Mouse (Mus musculus): Measurements from ENCODE around the gene Klhl8.
A peak's percentile ranks its signal among the peaks of the same experiment; 100 is the strongest.

The Klhl8 gene

GRCm38 (mm10) chr5:103914335-103915226 lies 3.5 kb upstream of the Klhl8 start:
- DNase-seq: no peak

DNA sequence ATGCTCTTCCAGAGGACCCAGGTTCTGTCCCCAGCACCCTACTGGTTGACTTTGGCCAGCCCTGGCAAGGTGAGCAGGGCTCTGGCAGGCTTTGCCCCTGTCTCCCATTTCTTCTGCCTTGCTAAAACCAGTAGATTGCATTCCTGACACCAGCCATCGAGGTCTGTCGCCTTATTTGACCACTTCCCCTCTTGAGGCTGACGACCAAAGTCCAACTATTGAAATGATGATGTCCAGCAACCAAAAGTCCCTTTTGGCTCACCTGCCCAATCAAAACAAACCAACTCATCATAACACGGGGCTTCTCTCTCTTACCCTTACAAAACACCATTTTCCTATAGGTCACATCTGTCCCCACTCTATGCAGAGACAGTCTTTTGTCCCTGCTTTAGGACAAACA lies 2.1 kb upstream of the Klhl8 start:
- no peak for DNase-seq

DNA sequence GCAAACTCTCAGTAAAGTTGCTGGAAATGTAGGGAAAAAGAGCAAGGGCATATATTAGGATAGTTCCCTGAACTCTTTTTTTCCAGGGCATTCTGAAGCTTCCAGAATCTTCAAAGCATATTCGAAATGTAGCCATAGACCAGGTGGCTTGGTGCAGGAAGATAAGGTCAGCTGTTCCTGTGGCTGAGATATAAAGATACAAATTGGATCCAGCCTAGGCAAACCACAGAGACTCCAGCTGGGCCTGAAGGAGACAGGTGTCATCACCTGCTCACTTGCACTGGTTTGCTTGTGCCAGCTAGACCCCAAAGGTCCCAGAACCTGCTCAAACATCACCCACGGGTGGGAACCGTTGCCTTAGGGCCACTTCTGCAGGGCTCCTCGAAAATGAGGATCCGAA lies 496 bp upstream of the Klhl8 start:
- DNase-seq: no peak

- no peak for DNase-seq
Observed at GRCm38 (mm10) chr5:103910156-103910555, 903 bp downstream of the Klhl8 start.

DNA sequence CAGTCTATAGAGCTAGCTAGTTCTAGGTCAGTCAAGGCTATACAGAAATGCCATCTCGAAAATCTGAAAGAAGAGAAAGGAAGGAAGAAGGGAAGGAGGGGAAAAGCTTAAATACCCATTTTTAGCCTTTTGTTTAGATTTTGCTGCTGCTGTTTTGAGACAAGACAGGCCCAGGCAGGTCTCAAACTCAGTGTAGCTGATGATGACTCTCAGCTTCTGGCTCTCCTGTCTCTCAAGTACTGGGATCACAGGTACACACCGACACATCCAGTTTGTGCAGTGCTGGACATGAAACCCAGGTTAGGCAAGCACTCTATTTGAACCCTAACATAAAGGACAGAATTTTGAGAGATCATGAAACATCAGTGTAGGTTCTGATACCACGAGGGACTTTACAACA lies 1.6 kb downstream of the Klhl8 start:
- DNase-seq: no peak

GRCm38 (mm10) chr5:103908851-103909250 lies 2.2 kb downstream of the Klhl8 start:
- no peak for DNase-seq

- DNase-seq: no peak
Observed at GRCm38 (mm10) chr5:103907844-103908243, 3.2 kb downstream of the Klhl8 start.

GRCm38 (mm10) chr5:103906173-103906572 lies 4.9 kb downstream of the Klhl8 start:
- DNase-seq: no peak

DNA sequence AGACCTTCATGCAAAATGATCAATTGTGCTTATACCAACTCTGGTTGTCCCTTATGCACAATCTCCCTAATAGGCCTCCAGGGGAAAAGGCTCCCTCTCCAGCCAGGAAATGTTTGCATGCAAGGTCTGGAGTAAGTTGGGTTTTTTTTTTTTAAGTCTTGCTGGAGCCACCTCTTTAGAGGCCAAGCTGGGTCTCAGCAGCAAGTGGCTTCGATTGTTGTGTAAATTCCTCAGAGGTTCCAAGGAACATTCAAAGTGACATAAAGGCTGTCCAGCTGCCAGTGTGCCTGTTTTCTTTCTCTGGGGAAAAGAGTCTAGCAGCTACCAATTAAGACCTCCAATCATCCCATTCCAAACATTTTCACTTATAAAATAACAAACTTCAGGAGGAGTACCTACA lies 12.7 kb downstream of the Klhl8 start:
- no peak for DNase-seq

DNA sequence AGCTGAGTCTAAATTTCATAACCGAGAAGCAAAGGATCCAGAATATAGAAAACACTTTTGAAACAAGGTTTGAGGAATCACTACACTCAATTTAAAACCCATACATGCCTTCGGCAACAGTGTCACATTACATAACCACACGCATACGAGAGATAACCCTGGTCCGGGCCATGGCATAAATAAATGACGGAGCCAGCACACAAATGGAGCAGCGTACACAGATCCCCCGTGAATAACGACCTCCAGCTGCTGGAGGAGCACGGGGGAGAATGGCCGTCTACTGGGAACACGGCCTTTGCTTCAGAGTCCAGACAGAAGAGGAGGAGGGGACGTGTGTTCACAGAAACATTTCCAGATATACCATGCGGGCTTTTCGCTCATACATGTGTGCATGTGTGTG lies 21.3 kb downstream of the Klhl8 start:
- DNase-seq: no peak

GRCm38 (mm10) chr5:103863759-103864158 lies 47.3 kb downstream of the Klhl8 start:
- DNase-seq: no peak

GRCm38 (mm10) chr5:103860622-103861021 lies 50.4 kb downstream of the Klhl8 start:
- DNase-seq: no peak

DNA sequence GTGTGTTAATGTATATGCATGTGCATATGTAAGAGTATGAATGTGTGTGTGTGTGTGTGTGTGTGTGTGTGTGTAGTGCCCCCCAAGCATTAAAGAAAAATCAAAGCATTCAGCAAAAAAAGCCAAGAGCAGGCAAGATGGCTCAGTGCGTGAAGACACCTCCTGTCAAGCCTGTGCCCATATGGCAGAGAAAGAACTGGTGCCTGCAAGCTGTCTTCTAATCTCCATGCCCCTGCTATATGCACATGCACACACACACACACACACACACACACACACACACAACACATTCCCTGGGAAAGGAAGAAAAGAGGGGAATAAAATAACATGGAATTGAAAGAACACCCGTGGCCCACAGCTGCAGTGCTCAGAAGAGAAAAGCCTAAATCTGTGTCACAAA lies 53.9 kb downstream of the Klhl8 start:
- DNase-seq: no peak

DNA sequence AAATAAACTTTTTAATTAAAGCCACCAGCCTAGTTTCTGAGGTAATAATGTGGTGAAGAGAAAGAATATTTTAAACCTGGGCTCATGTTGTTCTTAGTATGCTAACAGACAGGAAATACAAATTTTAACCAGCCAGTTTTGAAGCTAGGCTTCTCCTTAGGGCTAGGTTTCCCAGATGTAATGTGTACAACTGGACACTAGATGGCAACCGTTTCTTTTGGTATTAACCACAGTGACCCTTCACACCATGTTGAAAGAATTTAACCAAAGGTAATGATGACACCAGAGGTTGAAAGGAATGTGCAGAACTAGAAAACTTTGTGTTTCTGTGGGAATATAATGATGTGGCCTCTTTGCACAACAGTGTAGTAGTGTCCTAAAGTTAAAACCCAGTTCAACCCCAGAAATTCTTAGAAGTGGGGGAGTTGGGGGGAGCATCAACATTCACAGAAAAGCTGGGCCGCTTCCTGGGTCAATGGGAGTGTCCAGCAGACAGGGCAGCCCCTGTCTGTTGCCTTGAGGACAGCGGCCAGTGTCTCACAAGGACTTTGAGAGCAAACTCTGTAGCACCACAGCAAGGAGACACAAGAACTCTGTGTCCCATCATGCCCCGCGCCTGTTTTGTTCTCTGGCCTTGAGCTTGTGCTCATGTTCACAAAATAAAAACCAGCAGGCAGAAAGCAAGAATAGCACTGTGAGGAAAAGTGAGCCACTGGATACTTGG lies 54.6 kb downstream of the Klhl8 start:
- DNase-seq: peak; percentile 31

- DNase-seq: no peak
Observed at GRCm38 (mm10) chr5:103855483-103856211, 55.4 kb downstream of the Klhl8 start.

GRCm38 (mm10) chr5:103854807-103855194 lies 56.3 kb downstream of the Klhl8 start:
- DNase-seq: no peak

GRCm38 (mm10) chr5:103854041-103854806 lies 56.8 kb downstream of the Klhl8 start:
- no peak for DNase-seq

DNA sequence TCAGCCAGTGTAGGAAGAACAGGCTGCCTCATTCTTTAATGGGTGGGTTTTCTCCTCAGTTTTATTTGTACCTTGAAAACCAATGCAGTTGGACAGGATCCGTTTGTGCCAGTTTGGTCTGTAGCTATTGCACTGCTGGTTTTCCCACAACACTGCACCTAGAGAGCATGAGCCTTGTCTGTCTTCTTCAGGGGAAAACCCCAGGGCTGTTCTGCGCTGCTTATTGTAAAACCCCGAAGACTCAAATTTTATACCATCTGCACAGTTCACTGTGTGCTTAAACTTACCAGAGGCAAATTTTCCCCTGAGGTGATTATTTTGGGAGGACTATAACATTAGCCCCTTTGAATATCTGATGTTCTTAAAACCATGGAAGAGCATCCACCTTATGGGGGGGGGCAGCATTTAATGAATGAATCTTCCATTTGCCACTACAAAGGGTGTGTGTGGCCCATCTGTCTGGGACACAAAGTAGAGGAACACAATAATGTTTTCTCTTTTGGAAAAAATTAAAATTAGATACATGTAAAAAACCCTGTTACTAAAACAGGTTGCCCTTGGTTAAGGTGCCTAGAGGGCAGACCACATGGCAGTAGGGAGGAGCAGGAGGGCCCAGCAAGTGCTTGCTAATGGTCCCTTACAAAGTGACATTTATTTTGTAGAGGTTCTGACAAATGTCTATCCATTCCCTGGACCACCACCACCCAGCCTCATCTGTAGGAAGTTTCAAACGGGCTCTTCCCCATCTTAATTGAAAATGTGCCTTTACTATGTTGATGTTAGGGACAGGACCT lies 58.1 kb downstream of the Klhl8 start:
- no peak for DNase-seq

DNA sequence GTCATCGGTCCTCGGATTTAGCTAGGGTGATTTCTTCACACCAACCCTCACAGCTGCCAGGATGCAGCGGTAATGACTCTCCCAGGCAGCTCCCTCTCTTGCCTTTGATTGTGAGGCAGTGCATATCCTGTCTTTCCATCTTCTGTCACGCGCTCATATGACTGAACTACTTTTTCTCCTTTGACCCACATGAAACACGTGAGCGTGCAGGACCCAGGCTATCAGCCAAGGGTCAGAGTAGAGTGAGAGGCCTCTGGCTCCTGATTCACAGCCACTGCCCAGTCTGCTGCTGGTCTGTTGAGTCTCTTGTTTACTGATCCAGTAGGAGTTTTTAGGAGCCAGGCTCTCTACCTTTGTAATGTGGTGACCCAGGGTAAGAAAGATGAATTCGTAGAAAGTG lies 62.5 kb downstream of the Klhl8 start:
- peak; percentile 89 for DNase-seq

DNA sequence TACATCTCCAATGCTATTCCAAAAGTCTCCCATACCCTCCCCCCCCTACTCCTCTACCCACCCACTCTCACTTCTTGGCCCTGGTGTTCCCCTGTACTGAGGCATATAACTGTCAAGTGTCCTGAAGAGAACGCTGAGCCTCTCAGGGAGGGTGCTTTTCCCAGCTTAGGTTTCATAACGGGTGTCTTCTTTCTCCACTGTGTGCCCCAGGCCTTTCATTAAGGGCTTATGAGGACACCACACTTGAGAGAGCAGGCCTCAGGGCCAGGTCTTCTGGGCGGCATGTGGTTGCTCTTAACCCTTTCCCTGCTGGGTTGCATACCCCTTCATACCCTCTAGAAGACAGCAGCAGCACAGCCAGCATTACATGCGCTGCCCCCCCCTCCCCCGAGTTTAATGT lies 64.5 kb downstream of the Klhl8 start:
- DNase-seq: peak; percentile 21

DNA sequence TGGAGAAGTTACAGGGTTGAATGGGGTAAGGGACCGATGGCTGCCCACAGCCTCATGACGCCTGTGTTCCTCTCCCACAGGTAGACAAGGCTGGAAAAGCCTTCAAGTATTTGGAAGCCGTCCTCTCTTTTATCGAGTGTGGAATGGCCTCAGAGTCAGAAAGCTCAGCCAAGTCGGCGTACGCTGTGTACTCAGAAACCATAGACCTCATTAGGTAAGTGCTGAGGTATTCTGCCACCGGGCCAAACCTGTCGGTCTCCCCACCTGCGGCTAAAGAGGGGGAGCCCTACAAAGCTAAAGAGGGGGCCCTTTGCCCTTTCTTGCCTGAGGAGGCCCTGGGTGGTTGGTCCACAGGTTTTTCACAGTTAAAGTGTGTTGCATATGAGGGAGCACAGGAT lies 64.9 kb downstream of the Klhl8 start:
- peak; percentile 19 for DNase-seq
